Mouse (Mus musculus) adrenal gland, adult (tissue): ENCODE data around the gene Dock4.

Source experiments
- DNase-seq, 2 experiments: peaks; one replicate each; pipeline ENCODE4 v3.0.0; 2022 to 2023; ENCODE audit warnings: low spot score in 1 of 2; ENCODE audit not compliant: inconsistent age in 2 of 2

Dock4 gene

GRCm38 (mm10) chr12:40459673-40460265, 14.0 kb downstream of the Dock4 start:
- no peak for DNase-seq

DNA sequence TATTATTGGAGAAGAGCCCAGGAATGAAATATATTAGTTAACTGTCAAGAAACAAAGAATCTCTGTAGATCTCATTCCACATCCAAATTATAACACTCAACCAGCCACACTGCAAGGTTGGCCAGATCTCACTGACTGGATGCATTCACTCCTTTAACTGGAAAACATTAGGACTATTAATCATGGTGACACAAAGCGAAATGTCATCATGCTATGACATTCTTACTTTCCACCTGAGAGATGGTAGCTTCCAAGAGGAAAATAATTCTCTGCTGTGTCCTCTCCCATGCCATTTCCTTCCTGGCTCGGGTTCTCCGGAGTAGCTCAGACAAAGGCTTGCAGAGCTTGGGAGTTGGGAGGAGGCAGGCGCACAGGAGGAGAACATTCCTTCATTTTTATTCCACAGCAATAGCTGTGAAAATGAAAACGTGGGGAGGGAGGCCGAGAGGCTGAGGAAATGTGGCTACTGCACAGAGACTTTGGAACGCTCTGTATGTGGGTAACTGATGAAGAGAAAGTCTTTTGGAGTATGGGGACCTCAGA, 17.0 kb downstream of the Dock4 start:
- DNase-seq: peak in 1 of 2 experiments; percentile 52

DNA sequence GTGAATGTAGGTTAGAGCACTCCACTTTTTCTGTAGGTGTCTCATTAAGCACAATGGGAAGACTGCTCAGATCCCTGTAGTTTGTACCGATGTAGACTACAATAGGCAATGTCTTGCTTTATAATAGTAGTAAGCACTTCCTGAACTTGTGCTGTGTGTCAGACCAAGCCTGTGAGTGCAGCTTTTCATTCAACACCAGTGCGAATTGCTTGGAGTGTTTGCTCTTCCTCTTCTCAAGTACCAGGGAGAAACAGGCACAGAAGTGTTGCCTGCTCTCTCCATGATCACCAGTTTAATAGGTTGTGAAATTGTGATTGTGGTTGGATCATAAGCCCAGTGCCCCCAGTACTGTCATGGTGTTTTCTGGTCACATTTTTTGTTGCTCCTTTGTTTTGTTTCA, 18.1 kb downstream of the Dock4 start:
- DNase-seq: no peak

DNA sequence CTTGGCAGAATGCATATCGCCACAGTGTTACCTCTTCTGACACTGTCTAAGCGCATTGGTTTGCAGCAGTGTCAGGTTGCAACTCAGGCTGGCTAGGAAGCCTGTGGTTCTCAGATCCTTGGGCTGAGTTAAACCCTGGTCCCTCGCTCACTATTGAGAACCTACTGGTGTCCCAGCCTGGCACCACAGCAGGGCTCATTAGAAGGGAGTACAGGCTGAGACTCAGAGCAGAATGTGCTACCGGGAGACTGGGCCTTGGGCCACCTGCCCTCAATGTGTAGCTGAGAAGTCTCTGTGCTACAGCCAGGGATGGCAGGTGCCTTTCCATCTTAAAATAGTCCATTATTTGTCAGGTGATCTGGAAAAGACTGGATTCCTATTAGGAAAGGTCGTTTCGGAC, 18.5 kb downstream of the Dock4 start:
- no peak for DNase-seq

DNA sequence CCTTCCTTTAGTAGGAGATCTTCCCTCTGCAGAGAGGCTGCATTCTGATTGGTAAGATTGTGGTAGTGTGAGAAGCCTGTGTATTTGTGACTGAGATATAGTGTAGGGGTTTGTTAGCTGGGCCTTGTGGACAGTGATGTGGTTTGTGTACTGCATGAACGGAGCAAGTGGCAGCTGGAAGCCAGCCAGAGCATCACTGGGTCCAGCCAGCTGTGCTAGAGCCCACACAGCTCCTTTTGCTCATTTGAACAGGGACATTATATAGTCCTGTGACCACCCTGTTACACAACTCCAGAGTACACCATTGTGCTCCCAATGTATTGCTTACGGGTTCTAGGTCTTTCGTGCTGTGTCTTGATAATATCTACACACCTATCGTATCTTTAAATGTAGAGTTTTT, 22.5 kb downstream of the Dock4 start:
- DNase-seq: no peak

- no peak for DNase-seq
These were observed 23.3 kb downstream of the Dock4 start for GRCm38 (mm10) chr12:40469009-40469408.

- DNase-seq: peak; percentile 28 to 72
These were observed 26.1 kb downstream of the Dock4 start for GRCm38 (mm10) chr12:40471649-40472399.

- DNase-seq: no peak
These were observed 28.0 kb downstream of the Dock4 start for GRCm38 (mm10) chr12:40473709-40474108.

GRCm38 (mm10) chr12:40477621-40478452, 32.1 kb downstream of the Dock4 start:
- DNase-seq: peak; percentile 42 to 75

DNA sequence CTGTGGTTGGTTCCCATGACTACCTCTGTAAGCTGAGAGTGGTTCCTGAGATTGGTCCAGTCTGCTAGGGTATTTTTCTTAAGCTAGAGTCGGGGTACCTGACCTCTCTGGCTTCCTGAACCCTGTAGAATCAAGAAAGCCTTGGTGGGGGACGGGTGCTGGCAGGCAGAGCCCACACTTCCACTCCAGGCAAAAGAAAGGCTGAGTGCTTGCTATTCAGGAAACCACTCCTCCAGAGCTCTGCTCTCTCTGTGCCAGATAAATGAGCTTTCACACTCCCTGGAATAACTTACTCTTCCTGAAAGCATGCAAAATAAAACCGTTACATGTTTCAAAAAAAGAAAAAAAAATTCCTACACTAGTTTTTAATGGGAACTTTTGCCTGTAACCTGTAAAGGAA, 38.5 kb downstream of the Dock4 start:
- DNase-seq: peak in 1 of 2 experiments; percentile 48

DNA sequence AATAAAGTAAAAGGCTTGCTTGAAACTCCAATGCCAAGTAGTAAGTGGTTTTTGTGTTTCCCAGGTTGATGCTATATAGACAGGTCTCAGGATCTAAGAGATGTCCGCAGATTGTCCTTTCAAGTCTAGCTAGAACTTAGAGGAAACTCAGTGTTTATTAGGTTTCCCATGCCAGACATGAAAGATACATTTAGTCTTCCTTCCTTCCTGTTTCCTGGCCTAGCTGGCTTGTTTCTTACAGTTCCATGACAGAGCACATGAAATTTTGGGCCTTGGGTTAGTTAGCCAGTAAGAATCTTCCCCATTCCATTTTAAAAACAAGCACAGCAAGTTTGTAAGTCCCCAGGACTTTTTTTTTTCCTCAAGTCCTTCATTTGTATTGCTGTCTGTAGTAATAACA, 39.5 kb downstream of the Dock4 start:
- DNase-seq: no peak

- DNase-seq: no peak
These were observed 40.5 kb downstream of the Dock4 start for GRCm38 (mm10) chr12:40486047-40486837.

DNA sequence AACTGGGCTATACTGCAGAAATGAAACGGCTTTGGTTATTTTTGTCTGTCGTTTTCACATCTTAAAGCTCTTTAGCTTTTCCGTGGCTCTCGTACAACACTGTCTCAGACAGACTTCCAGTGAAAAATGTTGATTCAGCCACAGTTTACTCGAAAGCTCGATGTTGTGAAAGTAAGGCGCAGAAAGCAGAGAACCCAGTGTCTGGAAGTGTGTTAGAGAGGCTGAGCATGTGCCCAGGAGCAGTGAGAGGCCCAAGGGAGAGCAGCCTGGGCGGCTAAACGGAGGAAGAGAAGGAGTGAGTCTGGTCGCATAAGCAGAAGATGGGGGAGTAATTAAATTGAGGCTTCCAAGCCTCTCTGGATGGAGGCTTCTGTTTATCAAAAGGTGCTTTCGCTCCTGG, 50.6 kb downstream of the Dock4 start:
- no peak for DNase-seq

- peak in 1 of 2 experiments; percentile 38 for DNase-seq
These were observed 52.1 kb downstream of the Dock4 start for GRCm38 (mm10) chr12:40497806-40498205.

- peak in 1 of 2 experiments; percentile 63 for DNase-seq
These were observed 52.5 kb downstream of the Dock4 start for GRCm38 (mm10) chr12:40498250-40498671.

GRCm38 (mm10) chr12:40498928-40499626, 53.3 kb downstream of the Dock4 start:
- DNase-seq: peak; percentile 53 to 85

GRCm38 (mm10) chr12:40499627-40500329, 54.0 kb downstream of the Dock4 start:
- peak in 1 of 2 experiments; percentile 68 for DNase-seq

- no peak for DNase-seq
These were observed 55.4 kb downstream of the Dock4 start for GRCm38 (mm10) chr12:40501141-40501540.

GRCm38 (mm10) chr12:40503520-40503919, 57.8 kb downstream of the Dock4 start:
- no peak for DNase-seq
